Mouse (Mus musculus): Measurements from ENCODE around the gene Wwox. TPM values are rescaled to one million over a fixed set of nuclear protein-coding genes. Genes with fewer than 3 reads are reported as not detected.

Gene Wwox
- polyA plus RNA-seq, 1 experiment from 2014 or later: 20.0 TPM

DNA sequence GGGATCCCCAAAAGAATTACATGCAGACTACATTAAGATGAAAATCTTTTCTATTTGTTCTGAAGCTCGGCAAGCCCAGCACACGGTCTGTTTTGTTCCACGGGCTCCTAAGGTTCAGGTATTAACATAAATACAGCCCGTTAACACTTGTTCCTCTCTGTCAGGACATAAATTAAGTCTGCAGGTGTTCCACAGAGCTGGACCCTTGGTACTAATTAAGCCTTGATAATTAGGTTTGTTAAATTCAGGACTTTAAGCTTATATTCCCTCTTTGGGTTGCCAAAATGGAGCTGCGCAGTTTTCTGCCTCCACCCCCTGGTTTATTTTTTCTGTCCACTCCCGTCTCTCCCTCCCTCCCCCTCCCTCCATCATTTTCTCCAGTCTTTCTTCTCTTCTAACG is 638.8 kb downstream of the Wwox start:
- Histone ChIP-seq H3K9me3 (no peaks in the 10 kb centered on the region), H3K36me3 (no peaks in the 10 kb centered on the region), H3K27ac (no peak overlapping the region), H3K4me2 (no peak overlapping the region), H3K4me3 (no peak overlapping the region), H3K27me3 (no peaks in the 10 kb centered on the region), H3K9ac (no peak overlapping the region), H3K4me1 (peaks cover 8% of the 10 kb centered on the region; the same call in 1 of the 2 replicates)
- 68% methylated on average over 7 of the region's 7 CpGs for WGBS
- ATAC-seq (ENCODE audit: borderline replicate concordance, extremely low read depth, low FRiP score, low TSS enrichment): no peak

- ATAC-seq (ENCODE audit: borderline replicate concordance, extremely low read depth, low FRiP score, low TSS enrichment): no peak
- Histone ChIP-seq H3K4me3 (no peak overlapping the region), H3K9ac (no peak overlapping the region), H3K4me2 (no peak overlapping the region), H3K4me1 (peaks cover 8% of the 10 kb centered on the region; the same call in 1 of the 2 replicates), H3K27me3 (no peaks in the 10 kb centered on the region), H3K36me3 (no peaks in the 10 kb centered on the region), H3K27ac (no peak overlapping the region), H3K9me3 (no peaks in the 10 kb centered on the region)
- 52% methylated on average over 7 of the region's 7 CpGs for WGBS
These were observed 642.1 kb downstream of the Wwox start for GRCm38 (mm10) chr8:115081302-115082207.

DNA sequence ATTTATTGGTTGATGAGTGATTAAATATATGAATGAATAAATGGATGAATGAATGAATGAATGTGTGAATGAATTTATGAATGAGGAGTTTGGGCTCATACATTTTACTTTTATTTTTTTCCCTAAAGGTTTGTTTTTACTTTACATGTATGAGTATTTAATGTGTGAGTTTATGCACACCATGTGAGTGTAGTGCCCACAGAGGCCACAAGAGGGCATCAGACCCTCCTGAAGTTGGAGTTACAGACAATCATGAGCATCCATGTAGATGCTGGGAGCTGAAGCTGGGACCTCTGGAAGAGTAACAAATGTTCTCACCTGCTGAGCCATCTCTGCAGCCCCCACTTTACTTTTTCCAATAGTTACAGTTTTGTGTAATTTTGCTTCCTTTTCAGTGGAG is 648.7 kb downstream of the Wwox start:
- Histone ChIP-seq H3K4me2 (no peak overlapping the region), H3K4me1 (no peaks in the 10 kb centered on the region), H3K4me3 (no peak overlapping the region), H3K36me3 (no peaks in the 10 kb centered on the region), H3K27me3 (no peaks in the 10 kb centered on the region), H3K9me3 (no peaks in the 10 kb centered on the region), H3K27ac (no peak overlapping the region), H3K9ac (no peak overlapping the region)
- no peak for ATAC-seq (ENCODE audit: borderline replicate concordance, extremely low read depth, low FRiP score, low TSS enrichment)

DNA sequence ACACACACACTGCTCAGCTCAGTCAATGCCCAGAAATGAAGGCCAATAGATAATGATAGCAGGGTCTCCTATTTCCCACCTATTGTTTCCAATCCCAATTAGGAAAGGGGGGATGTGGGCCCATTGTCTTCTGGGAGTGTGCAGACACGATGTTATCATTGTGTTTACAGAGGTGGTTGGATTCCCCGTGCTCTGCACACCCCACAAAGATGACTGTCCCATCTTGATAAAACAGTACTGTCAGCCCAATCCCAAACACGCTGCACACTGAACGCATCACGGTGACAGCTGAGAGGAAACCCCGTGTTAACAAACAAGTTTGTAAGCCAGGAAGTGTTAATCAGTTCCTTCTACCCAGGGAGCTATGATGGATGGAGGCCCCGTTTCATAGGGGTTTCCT is 650.3 kb downstream of the Wwox start:
- H3K4me3 ChIP-seq: no peak overlapping the region
- no peak overlapping the region for H3K27ac ChIP-seq
- no peaks in the 10 kb centered on the region for H3K9me3 ChIP-seq
- no peaks in the 10 kb centered on the region for H3K27me3 ChIP-seq
- no peak overlapping the region for H3K4me2 ChIP-seq
- H3K36me3 ChIP-seq: no peaks in the 10 kb centered on the region
- H3K4me1 ChIP-seq: no peaks in the 10 kb centered on the region
- 23% methylated on average over 7 of the region's 7 CpGs for WGBS
- ATAC-seq (ENCODE audit: borderline replicate concordance, extremely low read depth, low FRiP score, low TSS enrichment): peak; percentile 64
- no peak overlapping the region for H3K9ac ChIP-seq

DNA sequence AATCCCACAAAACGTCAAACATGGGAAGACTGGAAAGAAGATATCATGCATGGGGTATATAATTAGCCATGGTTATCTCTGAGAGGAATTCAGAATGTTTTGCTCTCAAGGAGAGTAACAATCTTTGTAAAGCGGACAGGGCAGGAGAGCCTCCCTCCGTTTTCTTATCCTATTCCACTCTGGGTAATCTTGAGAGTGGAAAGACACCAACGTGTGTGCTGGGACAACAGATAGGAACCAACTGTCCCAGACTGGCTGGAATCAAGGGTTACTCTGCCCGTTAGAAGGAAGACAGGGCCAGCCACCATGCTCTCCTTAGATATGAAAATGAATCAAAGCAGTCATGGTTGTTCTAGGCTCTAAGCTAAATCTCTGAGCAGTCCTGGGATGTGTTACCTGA is 650.7 kb downstream of the Wwox start:
- 44% methylated on average over 5 of the region's 5 CpGs for WGBS
- no peak for ATAC-seq (ENCODE audit: borderline replicate concordance, extremely low read depth, low FRiP score, low TSS enrichment)
- H3K36me3 ChIP-seq: no peaks in the 10 kb centered on the region
- H3K4me1 ChIP-seq: no peaks in the 10 kb centered on the region
- no peaks in the 10 kb centered on the region for H3K9me3 ChIP-seq
- no peak overlapping the region for H3K4me2 ChIP-seq
- H3K27ac ChIP-seq: 0 out of 2 replicates have a peak overlapping the region, but pooled peaks have one; percentile 8
- no peaks in the 10 kb centered on the region for H3K27me3 ChIP-seq
- H3K9ac ChIP-seq: no peak overlapping the region
- no peak overlapping the region for H3K4me3 ChIP-seq

DNA sequence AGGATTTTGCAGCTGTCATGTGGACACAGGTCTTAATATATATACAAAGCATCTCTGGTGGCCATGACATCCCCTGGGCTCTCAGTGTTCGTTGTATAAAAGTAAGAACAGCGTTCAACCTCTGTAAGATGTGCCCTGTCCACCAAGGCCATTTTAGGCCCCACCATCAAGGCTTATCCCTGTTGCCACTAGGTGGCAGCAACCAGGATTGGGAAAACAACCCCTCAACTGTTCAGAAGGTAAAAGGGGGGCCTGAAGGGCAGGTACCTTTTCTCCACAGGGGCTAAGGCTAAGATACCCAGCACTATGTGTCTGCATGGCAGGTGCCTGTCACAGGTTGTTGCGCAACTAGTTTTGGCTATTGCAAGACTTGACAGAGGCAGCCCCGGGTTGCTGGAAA is 656.1 kb downstream of the Wwox start:
- ATAC-seq (ENCODE audit: borderline replicate concordance, extremely low read depth, low FRiP score, low TSS enrichment): no peak
- H3K4me2 ChIP-seq: no peak overlapping the region
- no peaks in the 10 kb centered on the region for H3K9me3 ChIP-seq
- H3K4me3 ChIP-seq: no peak overlapping the region
- no peak overlapping the region for H3K9ac ChIP-seq
- no peaks in the 10 kb centered on the region for H3K36me3 ChIP-seq
- WGBS: 88% methylated on average over 4 of the region's 4 CpGs
- no peaks in the 10 kb centered on the region for H3K27me3 ChIP-seq
- H3K4me1 ChIP-seq: peaks cover 17% of the 10 kb centered on the region
- no peak overlapping the region for H3K27ac ChIP-seq

DNA sequence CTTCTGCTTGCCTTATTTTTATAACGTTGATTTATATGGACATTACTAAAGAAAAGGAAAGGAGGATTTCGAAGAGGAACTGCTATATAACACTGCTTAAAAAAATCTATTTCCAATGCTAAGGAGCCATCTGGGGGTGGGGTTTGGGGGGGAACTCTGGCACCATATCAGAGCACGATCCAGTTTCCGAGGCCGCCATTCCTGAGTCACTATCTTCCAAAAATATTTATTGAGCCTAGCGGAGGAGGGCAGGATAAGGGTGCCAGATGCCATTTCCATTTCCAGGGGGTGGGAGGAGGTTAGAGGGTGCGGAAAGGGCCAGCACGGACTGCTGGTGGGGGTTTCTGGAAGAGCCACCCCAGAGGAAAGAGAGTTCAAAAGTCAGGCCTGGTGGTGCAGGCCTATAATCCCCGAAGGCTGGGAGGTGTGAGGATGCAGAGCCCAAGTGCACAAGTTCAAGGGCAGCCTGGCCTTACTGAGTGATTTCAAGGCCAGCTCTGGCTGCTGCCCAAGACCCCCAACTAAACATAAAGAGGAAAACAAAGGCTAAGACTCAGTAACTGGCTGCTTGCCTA is 658.6 kb downstream of the Wwox start:
- H3K4me1 ChIP-seq: peaks cover 17% of the 10 kb centered on the region
- 18% methylated on average over 9 of the region's 9 CpGs for WGBS
- no peaks in the 10 kb centered on the region for H3K9me3 ChIP-seq
- H3K27me3 ChIP-seq: no peaks in the 10 kb centered on the region
- H3K4me2 ChIP-seq: no peak overlapping the region
- no peak overlapping the region for H3K9ac ChIP-seq
- H3K4me3 ChIP-seq: no peak overlapping the region
- ATAC-seq (ENCODE audit: borderline replicate concordance, extremely low read depth, low FRiP score, low TSS enrichment): peak; percentile 35; the same call in 1 of the 2 replicates
- peak overlapping the region; percentile 74 for H3K27ac ChIP-seq
- no peaks in the 10 kb centered on the region for H3K36me3 ChIP-seq

DNA sequence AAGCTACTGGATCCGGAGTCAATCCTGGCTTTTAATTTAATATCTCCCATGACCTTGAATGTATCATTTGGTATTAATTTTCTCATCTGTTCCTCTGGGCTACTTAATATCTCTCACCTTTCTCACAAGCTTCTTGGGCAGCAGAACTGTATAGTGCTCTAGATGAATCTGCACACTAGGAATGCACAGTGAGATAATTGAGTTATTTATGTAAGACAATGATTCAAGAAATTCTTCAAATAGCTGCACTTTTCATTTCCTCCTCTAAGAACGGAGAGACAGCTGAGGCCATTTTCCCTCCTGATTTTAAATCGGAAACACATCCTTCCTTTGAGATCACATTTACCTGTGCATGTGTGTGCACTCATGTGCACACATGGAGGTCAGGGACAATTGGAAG is 669.9 kb downstream of the Wwox start:
- Histone ChIP-seq H3K27me3 (no peaks in the 10 kb centered on the region), H3K9me3 (no peaks in the 10 kb centered on the region), H3K4me3 (no peak overlapping the region), H3K4me2 (no peak overlapping the region), H3K36me3 (no peaks in the 10 kb centered on the region), H3K9ac (no peak overlapping the region), H3K4me1 (no peaks in the 10 kb centered on the region), H3K27ac (no peak overlapping the region)
- no peak for ATAC-seq (ENCODE audit: borderline replicate concordance, extremely low read depth, low FRiP score, low TSS enrichment)
- 66% methylated on average over 3 of the region's 3 CpGs for whole genome bisulfite sequencing

DNA sequence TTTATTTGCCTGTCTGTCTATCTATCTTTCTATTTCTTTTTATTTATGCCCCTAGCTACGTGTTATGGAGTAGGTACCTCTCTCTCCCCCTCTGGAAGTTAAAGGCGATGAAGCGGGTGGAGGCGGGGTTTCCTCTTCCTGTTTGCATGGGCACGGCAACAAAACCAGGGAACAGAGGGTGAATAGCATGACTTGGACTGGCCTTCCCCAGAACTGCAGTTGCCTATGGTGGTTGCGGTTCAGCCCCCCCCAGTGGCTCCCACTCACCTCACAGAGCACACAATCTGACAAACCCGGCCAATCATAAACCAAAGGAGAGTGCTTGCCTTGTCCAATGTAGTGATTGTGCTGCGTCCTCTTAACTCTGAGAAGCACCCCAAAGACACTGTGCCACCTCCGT is 671.0 kb downstream of the Wwox start:
- Histone ChIP-seq H3K9me3 (no peaks in the 10 kb centered on the region), H3K9ac (no peak overlapping the region), H3K27ac (no peak overlapping the region), H3K4me1 (no peaks in the 10 kb centered on the region), H3K4me3 (no peak overlapping the region), H3K27me3 (no peaks in the 10 kb centered on the region), H3K4me2 (no peak overlapping the region), H3K36me3 (no peaks in the 10 kb centered on the region)
- 73% methylated on average over 9 of the region's 9 CpGs for WGBS
- no peak for ATAC-seq (ENCODE audit: borderline replicate concordance, extremely low read depth, low FRiP score, low TSS enrichment)

DNA sequence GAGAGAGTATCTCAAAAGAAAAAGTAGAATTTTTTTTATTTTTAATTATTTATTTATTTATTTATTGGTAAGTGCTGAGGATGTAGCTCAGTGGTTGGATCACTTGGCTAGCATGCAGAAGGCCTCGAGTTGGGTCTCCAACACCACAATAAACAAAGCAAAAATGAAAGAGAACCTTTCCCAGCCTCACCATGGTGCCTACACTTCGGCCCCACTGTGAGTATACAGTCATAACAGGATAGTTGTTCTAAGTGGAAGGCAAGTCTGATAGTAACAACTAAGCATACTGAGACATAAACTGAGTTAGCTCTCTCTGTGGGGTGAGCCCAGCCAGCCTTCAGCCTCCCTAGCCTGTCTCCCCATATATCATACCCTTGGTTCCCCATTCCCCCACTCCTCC is 672.6 kb downstream of the Wwox start:
- Histone ChIP-seq H3K4me3 (no peak overlapping the region), H3K27me3 (no peaks in the 10 kb centered on the region), H3K36me3 (no peaks in the 10 kb centered on the region), H3K9ac (no peak overlapping the region), H3K27ac (no peak overlapping the region), H3K4me1 (no peaks in the 10 kb centered on the region), H3K9me3 (no peaks in the 10 kb centered on the region), H3K4me2 (no peak overlapping the region)
- WGBS: 79% methylated on average over 2 of the region's 2 CpGs
- ATAC-seq (ENCODE audit: borderline replicate concordance, extremely low read depth, low FRiP score, low TSS enrichment): no peak

DNA sequence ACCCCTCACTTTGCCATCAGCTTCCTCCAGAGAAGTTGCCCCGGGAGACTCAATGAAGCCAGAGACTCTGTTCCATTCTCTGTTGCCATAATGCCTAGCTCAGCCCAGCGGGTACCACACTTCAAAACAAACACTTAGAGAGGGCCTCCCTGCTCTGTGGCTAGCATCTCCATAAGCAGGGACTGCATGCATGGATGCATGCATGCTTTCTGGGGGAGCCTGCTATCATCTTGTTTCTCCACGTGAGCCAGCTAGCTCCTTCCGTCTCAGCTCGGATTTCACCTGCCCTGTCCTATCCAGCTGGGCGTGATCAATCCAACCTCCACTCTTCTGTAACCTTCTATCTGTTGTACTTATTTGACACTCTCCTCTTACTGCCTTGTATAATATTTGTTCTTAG is 675.0 kb downstream of the Wwox start:
- Histone ChIP-seq H3K9ac (no peak overlapping the region), H3K4me2 (no peak overlapping the region), H3K36me3 (no peaks in the 10 kb centered on the region), H3K27me3 (no peaks in the 10 kb centered on the region), H3K27ac (no peak overlapping the region), H3K4me3 (no peak overlapping the region), H3K4me1 (no peaks in the 10 kb centered on the region), H3K9me3 (no peaks in the 10 kb centered on the region)
- WGBS: 47% methylated on average over 6 of the region's 6 CpGs
- ATAC-seq (ENCODE audit: borderline replicate concordance, extremely low read depth, low FRiP score, low TSS enrichment): no peak

GRCm38 (mm10) chr8:115126081-115126480 is 686.6 kb downstream of the Wwox start:
- H3K4me3 ChIP-seq: no peak overlapping the region
- H3K9me3 ChIP-seq: no peaks in the 10 kb centered on the region
- 72% methylated on average over 7 of the region's 7 CpGs for WGBS
- no peak overlapping the region for H3K9ac ChIP-seq
- ATAC-seq (ENCODE audit: borderline replicate concordance, extremely low read depth, low FRiP score, low TSS enrichment): no peak
- H3K4me2 ChIP-seq: no peak overlapping the region
- no peaks in the 10 kb centered on the region for H3K36me3 ChIP-seq
- H3K27ac ChIP-seq: no peak overlapping the region
- H3K4me1 ChIP-seq: no peaks in the 10 kb centered on the region
- no peaks in the 10 kb centered on the region for H3K27me3 ChIP-seq
